Mouse (Mus musculus) limb, embryonic 14.5 days (tissue): ENCODE measurements at regions not wholly inside any gene's neighbourhood (a gene's known extent, or its start where the extent isn't known, plus 50 kb on each side); places are given as distances from the start of the nearest gene placed in this dataset.
A peak's percentile ranks its signal among the peaks of the same experiment; 100 is the strongest.

ENCODE experiments used
- ATAC-seq: fragments of 200-750 bp; cut with Nextera tagmentation; 2 replicates; pipeline ENCODE4 v1.8.0; 2017; ENCODE audit warnings: low read depth, moderate number of reproducible peaks, moderate TSS enrichment; ENCODE audit not compliant: low FRiP score
- DNase-seq: peaks from one replicate; pipeline ENCODE4 v3.0.0-alpha.2; 2015; ENCODE audit warnings: low spot score
- H3K27ac ChIP-seq: fragments of 300-500 bp; sonication (generic); replicated peaks from 2 replicates; pipeline ENCODE4 v1.5.1; 2014; ENCODE audit warnings: low read depth, mild to moderate bottlenecking, low read length, moderate library complexity, mixed read lengths
- H3K27me3 ChIP-seq: fragments of 300-500 bp; sonication (generic); 2 replicates; pipeline ENCODE4 v1.6.1; 2014; ENCODE audit warnings: low read length, mixed read lengths; ENCODE audit not compliant: control insufficient read depth, insufficient read depth
- H3K36me3 ChIP-seq: fragments of 300-500 bp; sonication (generic); 2 replicates; pipeline ENCODE4 v1.6.1; 2014; ENCODE audit warnings: mild to moderate bottlenecking, low read length, moderate library complexity, mixed read lengths; ENCODE audit not compliant: control insufficient read depth, insufficient read depth
- H3K4me1 ChIP-seq: fragments of 300-500 bp; sonication (generic); 2 replicates; pipeline ENCODE4 v1.6.1; 2014; ENCODE audit warnings: antibody characterized with exemption, low read length, mixed read lengths; ENCODE audit not compliant: control insufficient read depth, insufficient read depth
- H3K4me2 ChIP-seq: fragments of 300-500 bp; sonication (generic); replicated peaks from 2 replicates; pipeline ENCODE4 v1.6.1; 2014; ENCODE audit warnings: low read depth, mild to moderate bottlenecking, low read length, moderate library complexity; ENCODE audit not compliant: severe bottlenecking
- H3K4me3 ChIP-seq: fragments of 300-500 bp; sonication (generic); replicated peaks from 2 replicates; pipeline ENCODE4 v1.5.1; 2014; ENCODE audit warnings: low read length
- H3K9ac ChIP-seq: fragments of 300-500 bp; sonication (generic); 2 replicates; pipeline ENCODE4 v1.6.1; 2014; ENCODE audit warnings: mild to moderate bottlenecking, low read depth, low read length, moderate library complexity; ENCODE audit not compliant: severe bottlenecking
- H3K9me3 ChIP-seq: fragments of 300-500 bp; sonication (generic); 2 replicates; pipeline ENCODE4 v1.6.1; 2016; ENCODE audit warnings: low read length; ENCODE audit not compliant: control insufficient read depth
- POLR2A ChIP-seq: fragments of 200-500 bp; IDR thresholded peaks from 2 replicates; pipeline ENCODE4 v1.8.0; 2012; ENCODE audit warnings: inconsistent platforms, mild to moderate bottlenecking, moderate library complexity, borderline replicate concordance; ENCODE audit not compliant: insufficient read depth, insufficient read length; ENCODE audit errors: extremely low read depth
- WGBS: fragments of 180-500 bp; shearing (Covaris S2); extraction: QIAGEN DNeasy Blood & Tissue Kit; methylation state at CpG from one replicate; pipeline ENCODE4 v1.1.7; 2014; 5-methylcytosine and 5-hydroxymethylcytosine counted together

- ATAC-seq (no peak), DNase-seq (no peak)
- H3K9me3 ChIP-seq, result no peaks in the 10 kb centered on the region
- H3K27ac ChIP-seq, result no peak overlapping the region
- no peak overlapping the region for H3K4me3 ChIP-seq
- no peak overlapping the region for H3K4me2 ChIP-seq
- H3K27me3 ChIP-seq, result no peaks in the 10 kb centered on the region
- TF ChIP-seq POLR2A, result no peak
- 87% methylated on average over 8 of the region's 8 CpGs for WGBS
- H3K4me1 ChIP-seq, result no peaks in the 10 kb centered on the region
- H3K36me3 ChIP-seq, result no peaks in the 10 kb centered on the region
- H3K9ac ChIP-seq, result no peak overlapping the region
These were observed 133.1 kb downstream of the Tgfb2 start for GRCm38 (mm10) chr1:186572651-186573050.

DNA sequence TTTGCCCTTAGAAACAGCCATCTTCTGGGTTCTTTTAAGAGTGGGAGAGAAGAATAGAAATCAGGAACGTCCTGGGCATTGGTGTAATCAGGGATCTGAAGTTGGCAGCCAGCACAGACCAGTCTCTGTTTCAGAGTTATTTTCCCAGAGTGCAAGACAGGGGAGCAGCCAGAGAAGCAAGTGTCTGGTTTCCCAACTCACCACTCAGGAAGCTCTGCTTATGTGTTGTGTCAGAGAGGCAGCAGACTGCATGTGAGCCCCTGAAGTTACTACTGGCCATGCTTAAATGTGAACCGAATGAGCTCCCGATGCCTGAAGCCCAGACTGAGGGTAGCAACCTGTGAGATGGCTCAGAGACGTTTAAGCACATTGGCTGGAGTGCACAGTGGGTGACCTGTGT is 133.7 kb downstream of the Tgfb2 start:
- TF ChIP-seq POLR2A, result no peak
- no peak overlapping the region for H3K9ac ChIP-seq
- ATAC-seq, result no peak
- no peak overlapping the region for H3K4me3 ChIP-seq
- no peaks in the 10 kb centered on the region for H3K9me3 ChIP-seq
- no peak for DNase-seq
- no peaks in the 10 kb centered on the region for H3K4me1 ChIP-seq
- H3K27me3 ChIP-seq, result no peaks in the 10 kb centered on the region
- H3K4me2 ChIP-seq, result no peak overlapping the region
- no peaks in the 10 kb centered on the region for H3K36me3 ChIP-seq
- no peak overlapping the region for H3K27ac ChIP-seq
- WGBS, result 57% methylated on average over 4 of the region's 4 CpGs

DNA sequence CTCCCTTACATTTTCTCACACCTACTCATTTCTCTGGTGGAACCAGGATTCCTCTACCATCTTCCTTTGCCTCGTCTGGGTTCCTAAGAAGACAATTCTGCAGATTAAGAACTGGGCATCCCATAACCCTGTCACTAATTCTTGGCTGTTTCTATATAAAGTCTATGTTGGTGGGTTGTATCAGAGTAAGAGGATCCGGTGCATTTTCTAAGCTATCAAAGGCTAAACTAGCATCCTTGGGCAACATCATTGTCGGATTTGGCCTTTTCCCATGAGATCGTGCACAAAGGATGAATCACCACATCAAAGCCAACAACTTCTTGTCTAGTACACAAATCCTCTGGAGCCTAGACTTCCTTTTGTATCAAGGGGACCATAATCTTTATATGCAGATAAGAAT is 137.3 kb downstream of the Tgfb2 start:
- H3K4me2 ChIP-seq, result no peak overlapping the region
- WGBS, result 90% methylated on average over 4 of the region's 4 CpGs
- ATAC-seq, result no peak

GRCm38 (mm10) chr1:186568076-186568475 is 137.7 kb downstream of the Tgfb2 start:
- TF ChIP-seq POLR2A, result no peak
- 60% methylated on average over 6 of the region's 6 CpGs for WGBS
- Histone ChIP-seq H3K9me3 (no peaks in the 10 kb centered on the region), H3K27me3 (no peaks in the 10 kb centered on the region), H3K9ac (no peak overlapping the region), H3K27ac (no peak overlapping the region), H3K36me3 (no peaks in the 10 kb centered on the region), H3K4me3 (no peak overlapping the region), H3K4me1 (no peaks in the 10 kb centered on the region), H3K4me2 (no peak overlapping the region)
- no peak for ATAC-seq
- peak; percentile 31 for DNase-seq

More for the DNA sequence above, 137.3 kb downstream of the Tgfb2 start:
- no peak for TF ChIP-seq POLR2A
- Histone ChIP-seq H3K4me1 (no peaks in the 10 kb centered on the region), H3K36me3 (no peaks in the 10 kb centered on the region), H3K9me3 (no peaks in the 10 kb centered on the region), H3K27me3 (no peaks in the 10 kb centered on the region), H3K27ac (no peak overlapping the region), H3K9ac (no peak overlapping the region), H3K4me3 (no peak overlapping the region)
- no peak for DNase-seq

DNA sequence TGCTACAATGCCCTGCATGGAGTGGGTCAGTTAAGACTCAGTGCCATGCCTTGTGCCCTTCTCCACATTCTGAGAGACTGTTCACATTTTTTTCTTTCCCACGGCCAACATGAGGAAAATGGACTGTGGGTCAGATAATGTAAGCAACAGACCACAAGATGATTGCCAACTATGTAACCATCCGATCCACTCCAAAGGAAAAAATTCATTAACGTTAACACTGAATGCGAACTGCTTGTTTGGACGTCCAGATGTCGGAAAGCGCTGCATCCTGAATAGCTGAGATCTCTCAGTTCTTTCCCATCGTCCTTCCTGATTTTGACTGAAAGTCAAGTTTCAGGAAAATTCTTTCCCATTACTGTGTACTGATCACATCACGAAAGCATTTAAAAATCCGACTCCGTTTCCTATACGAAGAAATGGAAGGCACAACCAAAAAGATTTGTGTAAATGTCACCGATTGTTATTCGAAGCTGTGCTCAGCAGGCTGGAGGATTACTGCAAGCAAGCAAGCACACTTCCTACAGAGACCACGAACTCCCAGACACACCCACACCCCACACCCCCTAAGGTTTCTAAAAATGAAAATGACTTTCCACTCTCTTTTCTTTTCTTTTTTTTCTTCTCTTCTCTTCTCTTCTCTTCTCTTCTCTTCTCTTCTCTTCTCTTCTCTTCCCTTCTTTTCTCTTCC is 138.5 kb downstream of the Tgfb2 start:
- ATAC-seq, result no peak
- H3K4me1 ChIP-seq, result no peaks in the 10 kb centered on the region
- 26% methylated on average over 15 of the region's 15 CpGs for WGBS
- H3K27ac ChIP-seq, result no peak overlapping the region; the same call in 1 of the 2 replicates
- H3K4me2 ChIP-seq, result peak overlapping the region; percentile 19; the same call in 1 of the 2 replicates
- no peak overlapping the region for H3K4me3 ChIP-seq
- no peak overlapping the region for H3K9ac ChIP-seq
- H3K36me3 ChIP-seq, result no peaks in the 10 kb centered on the region
- DNase-seq, result no peak
- no peaks in the 10 kb centered on the region for H3K9me3 ChIP-seq
- no peaks in the 10 kb centered on the region for H3K27me3 ChIP-seq
- no peak for TF ChIP-seq POLR2A
